Mouse (Mus musculus) forebrain, embryonic 12.5 days (tissue): Measurements from ENCODE around the gene Ptrh1. TPM values are rescaled to one million over a fixed set of nuclear protein-coding genes. Genes with fewer than 3 reads are reported as not detected.

Experiments used
- ATAC-seq: fragments of 200-750 bp; cut with Nextera tagmentation; 2 replicates; pipeline ENCODE4 v1.8.0; 2017; ENCODE audit warnings: moderate TSS enrichment; ENCODE audit not compliant: low FRiP score
- H3K27ac ChIP-seq: fragments of 300-500 bp; sonication (generic); 2 replicates; pipeline ENCODE4 v1.5.1; 2016; ENCODE audit warnings: mild to moderate bottlenecking
- H3K27me3 ChIP-seq: fragments of 300-500 bp; sonication (generic); 2 replicates; pipeline ENCODE4 v1.6.1; 2016; ENCODE audit warnings: mild to moderate bottlenecking
- H3K36me3 ChIP-seq: fragments of 300-500 bp; sonication (generic); replicated peaks from 2 replicates; pipeline ENCODE4 v1.6.1; 2016; ENCODE audit warnings: mild to moderate bottlenecking
- H3K4me1 ChIP-seq: fragments of 300-500 bp; sonication (generic); 2 replicates; pipeline ENCODE4 v1.6.1; 2016
- H3K4me2 ChIP-seq: fragments of 300-500 bp; sonication (generic); 2 replicates; pipeline ENCODE4 v1.6.1; 2016; ENCODE audit warnings: mild to moderate bottlenecking, moderate library complexity
- H3K4me3 ChIP-seq: fragments of 300-500 bp; sonication (generic); replicated peaks from 2 replicates; pipeline ENCODE4 v1.5.1; 2016; ENCODE audit warnings: mild to moderate bottlenecking
- H3K9ac ChIP-seq: fragments of 300-500 bp; sonication (generic); 2 replicates; pipeline ENCODE4 v1.6.1; 2016; ENCODE audit warnings: mild to moderate bottlenecking
- H3K9me3 ChIP-seq: fragments of 300-500 bp; sonication (generic); 2 replicates; pipeline ENCODE4 v1.6.1; 2016
- WGBS: fragments of 180-500 bp; shearing (Covaris S2); methylation state at CpG from one replicate; pipeline ENCODE4 v1.1.7; 2016; 5-methylcytosine and 5-hydroxymethylcytosine counted together
- polyA plus RNA-seq: library from polyadenylated mRNA; unstranded; fragments of >200 nt; fragmentation: Nextera tagmentation; extraction: Ambion mirVana; gene quantifications from 2 replicates; pipeline ENCODE4 v1.2.1, GENCODE M21; 2016

Ptrh1 gene
- polyA plus RNA-seq = 3.9 and 5.3 TPM in 2 replicates

- peak within 1 kb of the TSS; percentile 53 for H3K9ac ChIP-seq
- H3K36me3 ChIP-seq = no peaks in the 10 kb centered on the region
- H3K9me3 ChIP-seq = no peaks in the 10 kb centered on the region
- H3K4me1 ChIP-seq = peaks cover 14% of the 10 kb centered on the region
- peak within 1 kb of the TSS; percentile 65 for H3K4me3 ChIP-seq
- WGBS = under 1% methylated on average over 46 of the region's 46 CpGs
- peak within 1 kb of the TSS; percentile 68 for H3K4me2 ChIP-seq
- H3K27me3 ChIP-seq = peaks cover 9% of the 10 kb centered on the region
- peak; percentile 99 for ATAC-seq
- H3K27ac ChIP-seq = no peak within 1 kb of the TSS
Observed at GRCm38 (mm10) chr2:32775359-32776074, at the start of gene Ptrh1, which contains the start of gene Ttc16. Gene Ptrh1 (plus strand): TSS chr2:32775786. Gene Ttc16 (minus strand): TSS chr2:32775633.

GRCm38 (mm10) chr2:32727435-32727834, 48.2 kb upstream of the Ptrh1 start:
- under 1% methylated on average over 16 of the region's 16 CpGs for WGBS
- Histone ChIP-seq H3K27me3 (peaks cover 10% of the 10 kb centered on the region; the same call in 1 of the 2 replicates), H3K9me3 (no peaks in the 10 kb centered on the region), H3K9ac (0 out of 2 replicates have a peak overlapping the region, but pooled peaks have one; percentile 22), H3K4me3 (peak overlapping the region; percentile 24), H3K27ac (no peak overlapping the region), H3K4me2 (peak overlapping the region; percentile 50), H3K36me3 (no peaks in the 10 kb centered on the region), H3K4me1 (peaks cover 8% of the 10 kb centered on the region)
- ATAC-seq = peak; percentile 96

- H3K27ac ChIP-seq = peak overlapping the region; percentile 38; the same call in 1 of the 2 replicates
- H3K9ac ChIP-seq = 0 out of 2 replicates have a peak overlapping the region, but pooled peaks have one; percentile 29
- H3K4me2 ChIP-seq = peak overlapping the region; percentile 50; the same call in 1 of the 2 replicates
- no peak for ATAC-seq
- H3K36me3 ChIP-seq = no peaks in the 10 kb centered on the region
- 66% methylated on average over 7 of the region's 7 CpGs for WGBS
- H3K9me3 ChIP-seq = no peaks in the 10 kb centered on the region
- peaks cover 8% of the 10 kb centered on the region for H3K4me1 ChIP-seq
- no peak overlapping the region for H3K4me3 ChIP-seq
- peaks cover 10% of the 10 kb centered on the region; the same call in 1 of the 2 replicates for H3K27me3 ChIP-seq
Observed at GRCm38 (mm10) chr2:32728463-32728862, 47.1 kb upstream of the Ptrh1 start.

- Histone ChIP-seq H3K4me1 (peaks cover 11% of the 10 kb centered on the region), H3K9ac (no peak overlapping the region), H3K27me3 (peaks cover 10% of the 10 kb centered on the region; the same call in 1 of the 2 replicates), H3K27ac (no peak overlapping the region), H3K4me2 (no peak overlapping the region), H3K4me3 (no peak overlapping the region), H3K36me3 (no peaks in the 10 kb centered on the region), H3K9me3 (no peaks in the 10 kb centered on the region)
- WGBS = 78% methylated on average over 4 of the region's 4 CpGs
- no peak for ATAC-seq
Observed at GRCm38 (mm10) chr2:32729547-32729946, 46.0 kb upstream of the Ptrh1 start.

GRCm38 (mm10) chr2:32730854-32731253, 44.7 kb upstream of the Ptrh1 start:
- Histone ChIP-seq H3K36me3 (no peaks in the 10 kb centered on the region), H3K4me2 (no peak overlapping the region), H3K4me1 (peaks cover 12% of the 10 kb centered on the region), H3K27ac (0 out of 2 replicates have a peak overlapping the region, but pooled peaks have one; percentile 42), H3K4me3 (no peak overlapping the region), H3K9me3 (no peaks in the 10 kb centered on the region), H3K27me3 (peaks cover 10% of the 10 kb centered on the region; the same call in 1 of the 2 replicates), H3K9ac (no peak overlapping the region)
- WGBS = 70% methylated on average over 11 of the region's 11 CpGs
- ATAC-seq = no peak

- Histone ChIP-seq H3K36me3 (no peaks in the 10 kb centered on the region), H3K4me1 (peaks cover 12% of the 10 kb centered on the region), H3K9ac (no peak overlapping the region), H3K9me3 (no peaks in the 10 kb centered on the region), H3K4me2 (no peak overlapping the region), H3K27me3 (peaks cover 16% of the 10 kb centered on the region), H3K27ac (no peak overlapping the region), H3K4me3 (no peak overlapping the region)
- ATAC-seq = no peak
- WGBS = 80% methylated on average over 4 of the region's 4 CpGs
Observed at GRCm38 (mm10) chr2:32731911-32732310, 43.7 kb upstream of the Ptrh1 start.

DNA sequence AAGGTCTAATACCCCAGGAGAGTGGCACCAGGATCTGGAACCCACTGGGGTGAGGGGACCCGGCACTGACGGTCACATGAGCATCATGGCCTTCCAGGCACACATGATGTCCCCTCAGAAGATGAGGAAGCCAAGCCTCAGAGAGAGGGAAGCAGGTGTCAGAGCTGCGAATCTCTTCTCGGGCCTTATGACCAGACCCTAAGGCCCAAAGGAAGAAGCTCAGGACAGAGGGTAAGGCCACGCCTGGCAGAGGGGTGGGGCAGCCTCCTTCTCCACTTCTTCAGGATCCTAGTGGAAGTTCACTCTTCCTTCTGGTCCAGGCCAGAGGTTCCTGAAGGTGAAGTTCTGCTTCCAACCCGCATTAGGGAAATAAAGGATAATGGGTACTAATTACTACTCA, 42.9 kb upstream of the Ptrh1 start:
- 75% methylated on average over 6 of the region's 6 CpGs for WGBS
- no peak for ATAC-seq
- peaks cover 18% of the 10 kb centered on the region for H3K27me3 ChIP-seq
- no peak overlapping the region for H3K4me2 ChIP-seq
- peaks cover 5% of the 10 kb centered on the region for H3K4me1 ChIP-seq
- no peaks in the 10 kb centered on the region for H3K9me3 ChIP-seq
- no peak overlapping the region for H3K9ac ChIP-seq
- H3K27ac ChIP-seq = no peak overlapping the region
- no peaks in the 10 kb centered on the region for H3K36me3 ChIP-seq
- no peak overlapping the region for H3K4me3 ChIP-seq

GRCm38 (mm10) chr2:32734480-32734879, 41.1 kb upstream of the Ptrh1 start:
- Histone ChIP-seq H3K4me2 (no peak overlapping the region), H3K9me3 (no peaks in the 10 kb centered on the region), H3K4me3 (no peak overlapping the region), H3K27me3 (peaks cover 13% of the 10 kb centered on the region), H3K4me1 (0 out of 2 replicates have a peak, but pooled peaks cover 5% of the 10 kb centered on the region), H3K9ac (no peak overlapping the region; the same call in 1 of the 2 replicates), H3K36me3 (no peaks in the 10 kb centered on the region), H3K27ac (peak overlapping the region; percentile 14; the same call in 1 of the 2 replicates)
- no peak for ATAC-seq
- WGBS = 37% methylated on average over 4 of the region's 4 CpGs

GRCm38 (mm10) chr2:32734933-32735332, 40.7 kb upstream of the Ptrh1 start:
- Histone ChIP-seq H3K27me3 (peaks cover 18% of the 10 kb centered on the region), H3K4me3 (no peak overlapping the region), H3K27ac (no peak overlapping the region), H3K4me1 (0 out of 2 replicates have a peak, but pooled peaks cover 5% of the 10 kb centered on the region), H3K4me2 (no peak overlapping the region), H3K9me3 (no peaks in the 10 kb centered on the region), H3K9ac (no peak overlapping the region), H3K36me3 (no peaks in the 10 kb centered on the region)
- no peak for ATAC-seq
- 63% methylated on average over 4 of the region's 4 CpGs for WGBS

DNA sequence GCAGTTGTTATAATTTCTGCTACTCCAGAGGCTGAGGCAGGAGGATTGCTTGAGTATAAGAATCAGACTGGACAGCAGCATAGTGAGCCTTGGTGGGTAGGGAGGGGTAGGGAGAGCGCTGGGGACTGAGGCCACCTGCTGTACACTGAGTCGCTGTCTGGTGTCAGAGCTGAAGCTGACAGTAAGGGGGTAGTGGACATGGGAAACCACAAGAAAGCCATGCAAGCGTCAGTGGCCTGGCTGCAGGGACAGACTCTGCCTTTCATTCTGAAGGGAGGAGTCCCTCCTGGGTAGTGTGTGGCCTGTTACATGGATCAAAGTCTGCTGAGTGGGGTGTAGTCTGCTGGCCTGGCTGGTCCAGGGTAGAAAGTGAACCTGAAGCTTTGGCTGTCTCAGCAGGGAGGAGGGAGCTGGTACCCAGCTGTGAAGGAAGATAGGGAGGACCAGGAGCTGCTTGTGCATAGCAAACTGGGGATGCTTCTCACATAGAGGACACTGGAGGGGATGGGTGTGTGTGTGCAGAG, 39.2 kb upstream of the Ptrh1 start:
- H3K4me1 ChIP-seq = peaks cover 15% of the 10 kb centered on the region

DNA sequence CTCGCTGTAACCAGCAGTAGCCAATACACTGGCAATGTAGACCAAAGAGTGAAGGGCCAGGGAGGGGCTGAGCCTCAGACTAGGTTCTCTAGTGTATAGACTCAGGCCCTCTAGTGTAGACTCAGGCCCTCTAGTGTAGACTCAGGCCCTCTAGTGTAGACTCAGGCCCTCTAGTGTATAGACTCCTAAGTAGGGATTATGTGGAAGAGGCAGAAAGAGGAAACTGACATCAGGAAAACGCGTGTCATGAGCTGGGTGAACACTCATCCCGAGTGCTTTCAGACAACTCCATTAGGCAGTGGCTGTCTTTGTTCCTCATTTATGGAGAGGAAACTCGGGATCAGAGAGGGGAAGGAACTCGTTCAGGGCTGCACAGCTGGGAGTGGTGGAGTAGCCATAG, 38.6 kb upstream of the Ptrh1 start:
- no peaks in the 10 kb centered on the region for H3K9me3 ChIP-seq
- H3K4me1 ChIP-seq = peaks cover 21% of the 10 kb centered on the region
- no peak overlapping the region for H3K4me3 ChIP-seq
- no peak for ATAC-seq
- no peaks in the 10 kb centered on the region for H3K36me3 ChIP-seq
- no peak overlapping the region for H3K9ac ChIP-seq
- H3K27me3 ChIP-seq = peaks cover 21% of the 10 kb centered on the region
- 49% methylated on average over 6 of the region's 6 CpGs for WGBS
- no peak overlapping the region for H3K27ac ChIP-seq
- H3K4me2 ChIP-seq = no peak overlapping the region

More for the DNA sequence above, 39.2 kb upstream of the Ptrh1 start:
- Histone ChIP-seq H3K9me3 (no peaks in the 10 kb centered on the region), H3K4me2 (no peak overlapping the region), H3K9ac (no peak overlapping the region), H3K36me3 (no peaks in the 10 kb centered on the region), H3K27ac (no peak overlapping the region), H3K4me3 (no peak overlapping the region), H3K27me3 (peaks cover 25% of the 10 kb centered on the region)
- WGBS = 62% methylated on average over 3 of the region's 3 CpGs
- ATAC-seq = no peak

DNA sequence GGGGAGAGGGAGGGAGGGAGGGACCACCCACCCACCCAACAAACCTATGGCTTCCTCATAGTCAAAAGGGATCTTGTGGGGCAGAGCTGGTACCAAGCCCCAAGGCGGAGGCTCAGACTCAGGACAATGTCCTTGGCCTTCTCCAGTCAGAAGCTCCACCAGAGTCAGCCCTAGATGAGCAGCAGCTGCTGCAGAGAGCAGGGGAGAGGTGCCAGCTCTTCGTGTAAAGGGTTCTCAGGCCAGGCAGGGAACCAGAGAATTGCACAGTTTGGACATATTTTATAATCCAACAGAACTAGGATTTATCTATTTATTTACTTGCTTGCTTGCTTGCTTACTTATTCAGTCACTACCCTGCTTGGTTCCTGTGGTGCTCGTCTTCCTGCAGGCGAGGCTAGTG, 36.3 kb upstream of the Ptrh1 start:
- no peak for ATAC-seq
- Histone ChIP-seq H3K27me3 (peaks cover 20% of the 10 kb centered on the region; the same call in 1 of the 2 replicates), H3K4me3 (no peak overlapping the region), H3K27ac (no peak overlapping the region), H3K4me1 (peaks cover 39% of the 10 kb centered on the region), H3K9me3 (no peaks in the 10 kb centered on the region), H3K9ac (no peak overlapping the region), H3K36me3 (no peaks in the 10 kb centered on the region), H3K4me2 (no peak overlapping the region)
- 80% methylated on average over 4 of the region's 4 CpGs for WGBS
